Mouse (Mus musculus) erythroblast, adult 5-6 weeks (primary cell): Measurements from ENCODE around the gene Il13. TPM values are rescaled to one million over a fixed set of nuclear protein-coding genes. Genes with fewer than 3 reads are reported as not detected.

Source experiments
- ATAC-seq: replicated peaks from 2 replicates; pipeline ENCODE4 v1.8.0; 2016; ENCODE audit warnings: moderate number of reproducible peaks, mild to moderate bottlenecking, moderate TSS enrichment, inconsistent platforms; ENCODE audit not compliant: poor library complexity, low FRiP score, severe bottlenecking
- total RNA-seq, 2 experiments: library from RNA; stranded (forward) in 1 of 2; stranded (reverse) in 1 of 2; fragments of 150-400 nt in 1 of 2; fragments of 200-764, 138-1000 nt in 1 of 2; gene quantifications; 2 replicates each; pipeline versions ENCODE4 v1.2.3 to v1.2.4; 2015 to 2017; ENCODE audit warnings: low replicate concordance in 2 of 2

Il13 gene
- total RNA-seq, 2 experiments from 2014 or later: not detected

GRCm38 (mm10) chr11:53604983-53605382, 29.5 kb downstream of the Il13 start:
- ATAC-seq: no peak

DNA sequence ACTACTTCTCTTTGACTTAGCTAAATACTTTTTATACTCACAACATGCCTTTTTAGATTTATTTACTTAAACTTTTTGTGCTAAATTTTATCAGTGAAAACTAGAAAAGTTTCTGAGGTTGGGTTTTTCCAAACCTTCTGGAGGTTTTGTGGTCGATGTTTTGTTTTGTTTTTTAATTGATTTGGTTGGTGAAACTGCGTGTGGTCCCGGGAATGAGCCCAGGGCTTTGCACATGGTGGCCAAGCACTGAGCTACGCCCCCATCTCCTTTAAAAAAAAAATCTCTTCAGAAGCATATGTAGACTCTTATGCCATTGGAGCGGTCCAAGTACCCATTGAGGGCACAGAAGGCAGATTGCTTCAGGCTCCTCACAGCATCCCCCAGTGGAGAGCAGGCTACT, 43.4 kb downstream of the Il13 start:
- ATAC-seq: no peak

DNA sequence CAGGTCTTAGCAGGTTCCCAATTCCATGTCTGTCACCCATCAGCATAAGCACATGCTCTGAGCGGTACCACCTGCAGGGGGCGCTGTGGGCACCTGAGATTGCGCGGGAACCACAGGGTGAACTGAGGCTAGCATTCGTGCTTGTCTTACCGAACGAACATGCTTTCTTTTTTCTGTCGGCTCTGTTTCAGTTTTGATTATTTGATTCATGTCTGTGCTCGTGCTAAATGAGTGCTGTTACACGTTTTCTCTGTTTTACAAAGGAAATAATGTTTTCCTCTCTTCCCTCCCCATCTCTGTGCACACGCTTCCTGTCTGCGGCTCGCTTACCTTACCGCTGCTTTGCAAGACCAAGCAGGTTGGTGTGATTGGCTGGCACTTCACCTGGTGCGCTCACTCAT, 44.1 kb downstream of the Il13 start:
- peak; percentile 88 for ATAC-seq

GRCm38 (mm10) chr11:53588279-53588678, 46.2 kb downstream of the Il13 start:
- ATAC-seq: no peak

DNA sequence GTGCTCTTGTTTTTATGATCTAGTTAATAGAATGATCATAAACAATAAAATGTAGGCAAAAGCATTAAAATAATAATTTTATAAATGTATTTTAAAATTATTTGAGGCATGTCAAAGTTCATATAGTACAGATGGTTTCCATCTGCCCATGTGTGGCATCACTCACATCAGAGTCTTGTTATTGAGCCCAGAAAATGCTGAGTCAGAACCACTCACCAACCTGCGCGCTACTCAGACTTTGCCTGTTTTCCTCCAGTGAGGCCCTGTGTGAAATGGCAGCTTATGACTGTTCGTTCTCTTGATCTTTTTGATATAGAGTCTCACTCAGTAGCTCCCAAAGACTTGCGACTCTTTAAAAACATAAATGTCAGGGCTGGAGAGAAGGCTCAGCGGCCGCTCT, 49.0 kb downstream of the Il13 start:
- no peak for ATAC-seq

DNA sequence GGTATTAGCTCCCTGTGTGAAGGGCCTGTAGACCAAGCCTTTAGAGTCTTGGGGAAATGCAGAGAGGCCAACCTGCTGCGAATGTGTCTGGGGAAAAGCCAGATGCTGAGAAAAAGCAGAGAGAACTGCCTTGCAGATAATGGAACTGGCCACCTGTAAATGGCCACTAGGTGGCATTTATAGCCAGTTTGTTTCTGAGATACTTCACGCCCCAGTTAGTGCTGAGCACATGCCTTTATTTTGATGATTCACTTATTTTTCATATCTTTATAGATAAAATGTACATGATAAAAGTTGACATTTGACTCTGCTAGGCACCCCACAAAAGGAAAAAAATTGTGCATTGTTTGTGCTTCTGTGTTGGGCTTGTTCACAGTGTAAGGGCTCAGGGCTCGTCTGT, 49.7 kb downstream of the Il13 start:
- 0 out of 2 replicates have a peak, but pooled peaks have one; percentile 64 for ATAC-seq

DNA sequence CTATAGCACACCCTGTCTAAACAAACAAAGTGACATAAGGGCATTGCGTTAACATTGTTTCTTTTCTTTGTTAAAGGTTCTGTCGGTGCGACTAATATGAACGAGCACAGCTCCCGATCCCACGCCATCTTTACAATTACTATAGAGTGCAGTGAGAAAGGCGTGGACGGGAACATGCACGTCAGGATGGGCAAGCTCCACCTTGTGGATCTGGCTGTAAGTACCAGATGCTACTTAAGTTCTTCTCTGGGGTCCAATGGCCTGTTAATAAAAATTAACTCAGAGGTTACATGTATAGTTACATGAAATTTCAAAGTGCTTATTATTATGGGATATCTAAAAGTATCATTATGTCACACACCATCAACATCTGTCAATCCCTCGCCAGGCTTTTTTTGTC, 51.4 kb downstream of the Il13 start:
- no peak for ATAC-seq

Other genes starting within 250 kb of the Il13 start
- not detected in 2 replicates for gene Leap2, start 211.5 kb downstream of the Il13 start, total RNA-seq (2015; ENCODE audit: low replicate concordance)
- not detected in 2 replicates for gene Leap2, start 211.5 kb downstream of the Il13 start, total RNA-seq (2017; ENCODE audit: low replicate concordance)
- 24.5 and 74.4 TPM in 2 replicates for gene Uqcrq, start 203.9 kb downstream of the Il13 start, total RNA-seq (2015; ENCODE audit: low replicate concordance)
- 7.6 and 16.6 TPM in 2 replicates for gene Uqcrq, start 203.9 kb downstream of the Il13 start, total RNA-seq (2017; ENCODE audit: low replicate concordance)
- gene Gdf9, start 203.7 kb downstream of the Il13 start, total RNA-seq (2015; ENCODE audit: low replicate concordance): not detected in 2 replicates
- not detected in 2 replicates for gene Gdf9, start 203.7 kb downstream of the Il13 start, total RNA-seq (2017; ENCODE audit: low replicate concordance)
- not detected in 2 replicates for gene Gm10447, start 177.6 kb downstream of the Il13 start, total RNA-seq (2015; ENCODE audit: low replicate concordance)
- not detected in 2 replicates for gene Gm10447, start 177.6 kb downstream of the Il13 start, total RNA-seq (2017; ENCODE audit: low replicate concordance)
- gene Shroom1, start 177.5 kb downstream of the Il13 start, total RNA-seq (2015; ENCODE audit: low replicate concordance): not detected in 2 replicates
- gene Shroom1, start 177.5 kb downstream of the Il13 start, total RNA-seq (2017; ENCODE audit: low replicate concordance): not detected in 2 replicates
- gene Gm9837, start 164.2 kb downstream of the Il13 start, total RNA-seq (2015; ENCODE audit: low replicate concordance): not detected in 2 replicates
- not detected in 2 replicates for gene Gm9837, start 164.2 kb downstream of the Il13 start, total RNA-seq (2017; ENCODE audit: low replicate concordance)
- 2.3 and 2.5 TPM in 2 replicates for gene Gm9945, start 154.5 kb downstream of the Il13 start, total RNA-seq (2015; ENCODE audit: low replicate concordance)
- 5.2 and 6.7 TPM in 2 replicates for gene Gm9945, start 154.5 kb downstream of the Il13 start, total RNA-seq (2017; ENCODE audit: low replicate concordance)
- gene Sowaha, start 154.4 kb downstream of the Il13 start, total RNA-seq (2015; ENCODE audit: low replicate concordance): 178 and 210 TPM in 2 replicates
- gene Sowaha, start 154.4 kb downstream of the Il13 start, total RNA-seq (2017; ENCODE audit: low replicate concordance): 298 and 357 TPM in 2 replicates
- gene Sept8, start 115.4 kb downstream of the Il13 start, total RNA-seq (2015; ENCODE audit: low replicate concordance): 28.1 and 29.9 TPM in 2 replicates
- gene Sept8, start 115.4 kb downstream of the Il13 start, total RNA-seq (2017; ENCODE audit: low replicate concordance): 31.2 and 60.5 TPM in 2 replicates
- 1.3 and 4.4 TPM in 2 replicates for gene Kif3a, start 67.3 kb downstream of the Il13 start, total RNA-seq (2015; ENCODE audit: low replicate concordance)
- 2.8 and 5.2 TPM in 2 replicates for gene Kif3a, start 67.3 kb downstream of the Il13 start, total RNA-seq (2017; ENCODE audit: low replicate concordance)
- gene Il4, start 16.0 kb downstream of the Il13 start, total RNA-seq (2015; ENCODE audit: low replicate concordance): not detected in 2 replicates
- 1.1 TPM in 1 of 2 replicates, not detected in the other for gene Il4, start 16.0 kb downstream of the Il13 start, total RNA-seq (2017; ENCODE audit: low replicate concordance)
- gene Rad50, start 72.6 kb upstream of the Il13 start, total RNA-seq (2015; ENCODE audit: low replicate concordance): 12.5 and 14.2 TPM in 2 replicates
- gene Rad50, start 72.6 kb upstream of the Il13 start, total RNA-seq (2017; ENCODE audit: low replicate concordance): 12.3 and 22.3 TPM in 2 replicates
- gene Il5, start 86.1 kb upstream of the Il13 start, total RNA-seq (2015; ENCODE audit: low replicate concordance): not detected in 2 replicates
- gene Il5, start 86.1 kb upstream of the Il13 start, total RNA-seq (2017; ENCODE audit: low replicate concordance): not detected in 2 replicates
- gene Irf1, start 135.3 kb upstream of the Il13 start, total RNA-seq (2015; ENCODE audit: low replicate concordance): 8.8 and 17.8 TPM in 2 replicates
- 15.9 and 22.7 TPM in 2 replicates for gene Irf1, start 135.3 kb upstream of the Il13 start, total RNA-seq (2017; ENCODE audit: low replicate concordance)
- not detected in 2 replicates for gene Gm17334, start 138.5 kb upstream of the Il13 start, total RNA-seq (2015; ENCODE audit: low replicate concordance)
- gene Gm17334, start 138.5 kb upstream of the Il13 start, total RNA-seq (2017; ENCODE audit: low replicate concordance): not detected in 2 replicates
- gene Gm12216, start 224.6 kb upstream of the Il13 start, total RNA-seq (2015; ENCODE audit: low replicate concordance): not detected in 2 replicates
- 0.17 TPM in 1 of 2 replicates, not detected in the other for gene Gm12216, start 224.6 kb upstream of the Il13 start, total RNA-seq (2017; ENCODE audit: low replicate concordance)